Mouse (Mus musculus) CH12.LX (cell line): ENCODE results near the gene Nedd4. TPM values are rescaled to one million over a fixed set of nuclear protein-coding genes. Genes with fewer than 3 reads are reported as not detected.

Experiments
- DNase-seq: peaks from one replicate; pipeline ENCODE4 v3.0.0-alpha.2; 2013; ENCODE audit errors: extremely low read depth
- H3K27ac ChIP-seq: 2 replicates; pipeline ENCODE4 v1.5.1; 2012; ENCODE audit warnings: low read depth, mild to moderate bottlenecking, control low read depth, moderate library complexity; ENCODE audit not compliant: insufficient read depth
- H3K27me3 ChIP-seq: replicated peaks from 2 replicates; pipeline ENCODE3; 2012; ENCODE audit warnings: inconsistent platforms
- H3K36me3 ChIP-seq, 2 experiments: replicated peaks in 1 of 2; 2 replicates each; pipeline versions ENCODE3 to v1.6.1; 2012; ENCODE audit warnings: inconsistent platforms in 1 of 2, low read length in 1 of 2, mild to moderate bottlenecking in 1 of 2, mixed read lengths in 1 of 2, moderate library complexity in 1 of 2; ENCODE audit not compliant: control insufficient read depth in 1 of 2, insufficient read depth in 1 of 2
- H3K4me1 ChIP-seq, 2 experiments: 2 replicates each; pipeline ENCODE4 v1.6.1; 2012; ENCODE audit warnings: inconsistent platforms in 1 of 2, moderate library complexity in 1 of 2; ENCODE audit not compliant: insufficient read depth in 2 of 2, control insufficient read depth in 1 of 2
- H3K4me2 ChIP-seq: 2 replicates; pipeline ENCODE4 v1.6.1; 2012; ENCODE audit warnings: low read depth, mild to moderate bottlenecking, control low read depth; ENCODE audit not compliant: poor library complexity, insufficient read depth, severe bottlenecking
- H3K4me3 ChIP-seq, 3 experiments: fragments of 150-350 bp in 1 of 3; sonication (generic) in 1 of 3; replicated peaks in 1 of 3; 2 replicates each; pipeline versions ENCODE3 to v1.5.1; 2011 to 2012; ENCODE audit warnings: low read depth in 2 of 3, low read length in 2 of 3, mild to moderate bottlenecking in 2 of 3, moderate library complexity in 2 of 3, control low read depth in 1 of 3, improper control_type of control experiment in 1 of 3, inconsistent platforms in 1 of 3, mixed read lengths in 1 of 3; ENCODE audit not compliant: poor library complexity in 1 of 3
- H3K79me2 ChIP-seq: replicated peaks from 2 replicates; pipeline ENCODE4 v1.6.1; 2012; ENCODE audit warnings: mild to moderate bottlenecking, moderate library complexity; ENCODE audit not compliant: control insufficient read depth, poor library complexity, insufficient read depth, severe bottlenecking; ENCODE audit errors: extremely low read depth
- H3K9ac ChIP-seq: 2 replicates; pipeline ENCODE4 v1.6.1; 2012; ENCODE audit warnings: low read depth, mild to moderate bottlenecking, control low read depth, moderate library complexity; ENCODE audit not compliant: insufficient read depth
- H3K9me3 ChIP-seq: replicated peaks from 2 replicates; pipeline ENCODE3; 2012; ENCODE audit warnings: low read length, inconsistent platforms, mixed read lengths
- BHLHE40 ChIP-seq: IDR thresholded peaks from 2 replicates; pipeline ENCODE4 v1.6.1; 2011; ENCODE audit warnings: mild to moderate bottlenecking, low read depth, low read length, improper control_type of control experiment
- CHD2 ChIP-seq: IDR thresholded peaks from 2 replicates; pipeline ENCODE4 v1.6.1; 2011; ENCODE audit warnings: low read length, improper control_type of control experiment
- E2F4 ChIP-seq: IDR thresholded peaks from 2 replicates; pipeline ENCODE4 v1.6.1; 2011; ENCODE audit warnings: low read depth, low read length, improper control_type of control experiment; ENCODE audit not compliant: insufficient replicate concordance
- EP300 ChIP-seq: IDR thresholded peaks from 2 replicates; pipeline ENCODE4 v1.6.1; 2011; ENCODE audit warnings: low read length, improper control_type of control experiment
- HCFC1 ChIP-seq: IDR thresholded peaks from 2 replicates; pipeline ENCODE4 v1.6.1; 2012; ENCODE audit warnings: low read depth, mild to moderate bottlenecking, inconsistent platforms, low read length, improper control_type of control experiment
- JUN ChIP-seq: IDR thresholded peaks from 2 replicates; pipeline ENCODE4 v1.6.1; 2011; ENCODE audit warnings: low read depth, mild to moderate bottlenecking, low read length, improper control_type of control experiment, moderate library complexity; ENCODE audit not compliant: insufficient read depth
- MAFK ChIP-seq: IDR thresholded peaks from 2 replicates; pipeline ENCODE4 v1.6.1; 2011; ENCODE audit warnings: low read length, improper control_type of control experiment; ENCODE audit not compliant: insufficient replicate concordance
- MAX ChIP-seq: IDR thresholded peaks from 2 replicates; pipeline ENCODE4 v1.6.1; 2011; ENCODE audit warnings: low read length, improper control_type of control experiment
- MAZ ChIP-seq: IDR thresholded peaks from 2 replicates; pipeline ENCODE4 v1.6.1; 2012; ENCODE audit warnings: low read depth, mild to moderate bottlenecking, inconsistent platforms, low read length, improper control_type of control experiment, moderate library complexity
- MEF2A ChIP-seq: IDR thresholded peaks from 2 replicates; pipeline ENCODE4 v1.6.1; 2014; ENCODE audit warnings: low read depth, mild to moderate bottlenecking, inconsistent platforms, low read length, improper control_type of control experiment, borderline replicate concordance
- POLR2A ChIP-seq: IDR thresholded peaks from 2 replicates; pipeline ENCODE4 v1.6.1; 2011; ENCODE audit warnings: low read depth, mild to moderate bottlenecking, improper control_type of control experiment, low read length
- RAD21 ChIP-seq: IDR thresholded peaks from 2 replicates; pipeline ENCODE4 v1.6.1; 2011; ENCODE audit warnings: low read depth, mild to moderate bottlenecking, low read length, improper control_type of control experiment, moderate library complexity
- TCF12 ChIP-seq: IDR thresholded peaks from 2 replicates; pipeline ENCODE4 v1.6.1; 2014; ENCODE audit warnings: low read depth, mild to moderate bottlenecking, inconsistent platforms, low read length, improper control_type of control experiment
- dilution Hi-C: fragments of 300-500 bp; cut with MboI; formaldehyde crosslinking; loops from 2 replicates; pipeline ENCODE4 v1.14.3; 2020; ENCODE audit warnings: low sequenced_read_pairs; ENCODE audit not compliant: extremely low pct_unique_long_range_greater_than_20kb, extremely low pct_ligation_motif_present
- in situ Hi-C: fragments of 300-500 bp; cut with MboI; formaldehyde crosslinking; loops from 3 replicates; pipeline ENCODE4 v1.14.3; 2019; ENCODE audit warnings: low sequenced_read_pairs, low pct_ligation_motif_present, low pct_unique_long_range_greater_than_20kb, mixed read lengths
- polyA plus RNA-seq: library from polyadenylated mRNA; unstranded; fragments of >175 nt; gene quantifications from 2 replicates; pipeline ENCODE4 v1.2.1, GENCODE M21; 2012; ENCODE audit warnings: low read depth; ENCODE audit not compliant: insufficient read length
- total RNA-seq, 2 experiments: library from RNA; depleted of rRNA; stranded (reverse); fragments of 300-350 nt in 1 of 2; fragments of >200 nt in 1 of 2; gene quantifications; 2 replicates each; pipeline ENCODE4 v1.2.3; 2012 to 2014

The Nedd4 gene
- total and polyA plus RNA-seq, 3 experiments, result 56.9 to 211 (median 206) TPM

- TF ChIP-seq BHLHE40, result peak; percentile 98
- no peak; the same call in 1 of the 2 replicates for TF ChIP-seq RAD21
- TF ChIP-seq HCFC1, result peak; percentile 25
- 0 out of 2 replicates have a peak, but pooled peaks have one; percentile 87 for TF ChIP-seq MAZ
- peak; percentile 88 for TF ChIP-seq CHD2
- TF ChIP-seq, all 38 proteins: peak for 23
These were observed 2.0 kb upstream of the Nedd4 start (continued) for GRCm38 (mm10) chr9:72660139-72660538.

- dilution Hi-C loops, result no loop called here
These were observed 1.2 kb upstream of the Nedd4 start for GRCm38 (mm10) chr9:72660911-72661310.

DNA sequence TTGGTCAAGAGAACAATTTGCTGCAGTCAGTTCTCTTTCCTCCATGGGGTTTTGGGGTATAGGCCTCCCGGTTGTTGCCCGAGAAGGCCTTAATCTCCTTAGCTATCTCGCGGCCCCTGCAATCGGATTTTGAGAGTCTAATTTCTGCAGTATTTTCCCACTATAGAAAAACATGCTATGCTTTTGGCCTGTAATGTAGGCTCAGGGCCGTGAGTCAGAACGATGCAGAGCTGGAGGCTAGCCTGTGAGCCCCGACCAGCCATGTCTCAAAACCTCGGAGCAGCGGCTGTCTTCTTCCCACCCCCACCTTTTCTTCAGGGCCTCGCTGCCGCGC lies 618 bp upstream of the Nedd4 start:
- Histone ChIP-seq H3K4me3 (peak overlapping the region; percentile 57 to 75 (median 74)), H3K4me1 (peaks cover 0 to 45% of the 10 kb centered on the region in 2 experiments; a peak in 3 of 4 replicates), H3K27ac (peak overlapping the region; percentile 22), H3K79me2 (peaks cover 9% of the 10 kb centered on the region), H3K27me3 (peaks cover 11% of the 10 kb centered on the region), H3K9me3 (no peaks in the 10 kb centered on the region), H3K9ac (peak overlapping the region; percentile 72; the same call in 1 of the 2 replicates), H3K4me2 (peak overlapping the region; percentile 52; the same call in 1 of the 2 replicates), H3K36me3 (peaks cover 0 to 22% of the 10 kb centered on the region in 2 experiments)
- TF ChIP-seq MAX (0 out of 2 replicates have a peak, but pooled peaks have one; percentile 6), TCF12 (0 out of 2 replicates have a peak, but pooled peaks have one; percentile 31), EP300 (no peak), MEF2A (no peak), CHD2 (no peak)
- no peak for DNase-seq
- in situ Hi-C loops (no loop called here), dilution Hi-C loops (no loop called here)

More at GRCm38 (mm10) chr9:72660911-72661310, 1.2 kb upstream of the Nedd4 start:
- H3K4me1 ChIP-seq, result peaks cover 0 to 46% of the 10 kb centered on the region in 2 experiments; a peak in 3 of 4 replicates
- H3K27ac ChIP-seq, result no peak overlapping the region
- TF ChIP-seq E2F4 (no peak), JUN (no peak), MAFK (no peak), CHD2 (no peak), POLR2A (no peak)
- in situ Hi-C loops, result no loop called here
- peaks cover 11% of the 10 kb centered on the region for H3K27me3 ChIP-seq
- DNase-seq, result no peak
- no peak overlapping the region; the same call in 1 of the 2 replicates for H3K4me2 ChIP-seq
- H3K4me3 ChIP-seq, result peak overlapping the region in 2 of 3 experiments; percentile 57 to 74
- peaks cover 0 to 20% of the 10 kb centered on the region in 2 experiments for H3K36me3 ChIP-seq
- no peak overlapping the region for H3K9ac ChIP-seq
- H3K9me3 ChIP-seq, result no peaks in the 10 kb centered on the region
- peaks cover 9% of the 10 kb centered on the region for H3K79me2 ChIP-seq
